Comparison of ENCODE assay signal across 9 mouse cellular contexts in the genomic region with DNA sequence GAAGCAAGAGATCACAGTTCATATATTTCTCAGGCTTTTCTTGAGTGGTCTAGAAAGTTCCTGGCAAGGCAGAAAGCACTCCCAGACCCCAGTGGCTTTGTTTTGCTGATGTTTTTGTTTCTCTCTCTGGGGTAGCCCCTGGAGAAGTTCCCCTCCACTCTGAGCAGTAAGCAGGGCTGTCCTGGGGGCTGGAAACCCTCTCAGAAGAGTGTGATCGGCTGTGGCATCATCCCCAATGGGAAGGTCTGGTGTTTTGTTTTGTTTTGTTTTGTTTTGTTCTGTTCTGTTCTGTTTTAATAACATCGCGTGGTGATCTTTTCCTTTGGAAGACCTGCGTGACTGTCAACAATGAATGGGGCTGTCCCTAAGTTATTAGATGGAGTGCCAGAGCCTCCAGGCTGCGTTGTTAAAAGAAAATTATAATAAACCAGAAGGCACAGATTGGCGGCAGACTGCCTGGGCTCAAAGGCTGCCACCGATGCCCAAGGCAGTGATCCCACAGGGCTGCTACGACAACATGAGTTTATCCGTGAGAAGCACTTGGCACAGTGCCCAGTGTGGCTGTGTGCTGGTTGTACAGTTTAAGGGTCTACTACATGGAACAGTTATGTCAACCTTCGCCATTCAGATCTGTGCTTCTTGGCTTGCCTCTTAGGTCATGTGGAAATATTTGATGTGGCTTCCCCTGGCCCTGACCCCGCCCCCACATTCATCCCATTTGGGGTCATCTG. TPM values are rescaled to one million over a fixed set of nuclear protein-coding genes. Genes with fewer than 3 reads are reported as not detected.
DNase-seq lines count a peak whose midpoint lies in the region; ATAC-seq and TF ChIP-seq lines count a peak whose summit lies in the region.
"Had no signal": no experiment of that assay in that cellular context is flagged by ENCODE, and none has a peak within 500 bp of the region (broad histone marks: within the 10 kb centered on the region; RNA-seq: fewer than 3 reads in every experiment).

No protein-coding gene starts in this region.

- no peaks in the 10 kb centered on the region for H3K36me3 ChIP-seq in forebrain, embryonic 11.5 days (ENCODE audit: control insufficient read depth, insufficient read depth, low read length)
- no peaks in the 10 kb centered on the region for H3K36me3 ChIP-seq in forebrain, embryonic 10.5 days (replicated peaks)
- H3K36me3 ChIP-seq in hindbrain, embryonic 12.5 days, result no peaks in the 10 kb centered on the region
- no peaks in the 10 kb centered on the region for H3K36me3 ChIP-seq in midbrain, embryonic 14.5 days (ENCODE audit: control insufficient read depth, insufficient read depth, low read length)
- H3K36me3 ChIP-seq: lung, embryonic 15.5 days had no signal

- H3K4me1 ChIP-seq in forebrain, embryonic 11.5 days (replicated peaks; ENCODE audit: control insufficient read depth, insufficient read depth, low read length), result peaks cover 1% of the 10 kb centered on the region; the same call in 1 of the 2 replicates
- H3K4me1 ChIP-seq in forebrain, embryonic 10.5 days, result peaks cover 25% of the 10 kb centered on the region
- H3K4me1 ChIP-seq in hindbrain, embryonic 12.5 days, result peaks cover 14% of the 10 kb centered on the region
- 0 out of 2 replicates have a peak, but pooled peaks cover 3% of the 10 kb centered on the region for H3K4me1 ChIP-seq in midbrain, embryonic 14.5 days (ENCODE audit: control insufficient read depth, insufficient read depth, low read length)

- peak; percentile 78 for DNase-seq in forebrain, embryonic 11.5 days (ENCODE audit: low spot score)
- no peak for DNase-seq in forebrain, embryonic 10.5 days (ENCODE audit: extremely low spot score, low spot score)
- DNase-seq in testis, postnatal 10 days (ENCODE audit: low spot score), result peak; percentile 64
- DNase-seq in testis, postnatal 14 days (ENCODE audit: low spot score), result no peak
- DNase-seq in midbrain, embryonic 14.5 days, result peak; percentile 91
- no peak for DNase-seq in frontal cortex, adult 2 months (ENCODE audit: extremely low spot score in 1 of 2, low spot score in 1 of 2)
- DNase-seq in left cerebral cortex, adult 2 months (ENCODE audit: extremely low spot score in 1 of 2, low spot score in 2 of 2), result no peak

- TF ChIP-seq CTCF in left cerebral cortex, adult 2 months (IDR thresholded peaks at IDR 0.05), result no peak

- no peaks in the 10 kb centered on the region for H3K27me3 ChIP-seq in forebrain, embryonic 11.5 days (ENCODE audit: control insufficient read depth, insufficient read depth, low read length)
- 0 out of 2 replicates have a peak, but pooled peaks cover 12% of the 10 kb centered on the region for H3K27me3 ChIP-seq in forebrain, embryonic 10.5 days (ENCODE audit: poor library complexity, severe bottlenecking)
- H3K27me3 ChIP-seq in hindbrain, embryonic 12.5 days, result peaks cover 11% of the 10 kb centered on the region; the same call in 1 of the 2 replicates
- H3K27me3 ChIP-seq in midbrain, embryonic 14.5 days (ENCODE audit: control insufficient read depth, insufficient read depth, low read length), result no peaks in the 10 kb centered on the region
- H3K27me3 ChIP-seq: lung, embryonic 15.5 days had no signal

- ATAC-seq in forebrain, embryonic 11.5 days (replicated peaks; ENCODE audit: low FRiP score), result peak; percentile 74
- peak; percentile 80 for ATAC-seq in hindbrain, embryonic 12.5 days (ENCODE audit: low FRiP score)
- ATAC-seq in midbrain, embryonic 14.5 days (ENCODE audit: low FRiP score, low TSS enrichment), result peak; percentile 90

- intact Hi-C loops in left cerebral cortex, adult 2 months (cut with DNase I), result no loop called here

- H3K4me3 ChIP-seq in forebrain, embryonic 11.5 days (ENCODE audit: low read depth, low read length), result no peak overlapping the region
- H3K4me3 ChIP-seq in forebrain, embryonic 10.5 days, result no peak overlapping the region
- no peak overlapping the region for H3K4me3 ChIP-seq in hindbrain, embryonic 12.5 days
- no peak overlapping the region for H3K4me3 ChIP-seq in midbrain, embryonic 14.5 days (replicated peaks; ENCODE audit: low read depth, low read length)
- H3K4me3 ChIP-seq in left cerebral cortex, adult 2 months, result no peak overlapping the region
- H3K4me3 ChIP-seq: lung, embryonic 15.5 days had no signal

- no peaks in the 10 kb centered on the region for H3K9me3 ChIP-seq in forebrain, embryonic 11.5 days (ENCODE audit: control insufficient read depth, low read length)
- H3K9me3 ChIP-seq in forebrain, embryonic 10.5 days, result no peaks in the 10 kb centered on the region
- no peaks in the 10 kb centered on the region for H3K9me3 ChIP-seq in hindbrain, embryonic 12.5 days (replicated peaks)
- no peaks in the 10 kb centered on the region for H3K9me3 ChIP-seq in midbrain, embryonic 14.5 days (ENCODE audit: control insufficient read depth, low read length)
- H3K9me3 ChIP-seq: lung, embryonic 15.5 days had no signal

- no peak overlapping the region for H3K9ac ChIP-seq in forebrain, embryonic 11.5 days (ENCODE audit: low read length)
- no peak overlapping the region for H3K9ac ChIP-seq in hindbrain, embryonic 12.5 days
- H3K9ac ChIP-seq in midbrain, embryonic 14.5 days (replicated peaks; ENCODE audit: low read length), result no peak overlapping the region
- H3K9ac ChIP-seq: lung, embryonic 15.5 days had no signal

- H3K27ac ChIP-seq in forebrain, embryonic 11.5 days (ENCODE audit: low read depth, low read length), result 0 out of 2 replicates have a peak overlapping the region, but pooled peaks have one; percentile 46
- no peak overlapping the region for H3K27ac ChIP-seq in forebrain, embryonic 10.5 days
- peak overlapping the region; percentile 53; the same call in 1 of the 2 replicates for H3K27ac ChIP-seq in hindbrain, embryonic 12.5 days
- no peak overlapping the region for H3K27ac ChIP-seq in midbrain, embryonic 14.5 days (replicated peaks; ENCODE audit: low read depth, low read length)
- no peak overlapping the region for H3K27ac ChIP-seq in left cerebral cortex, adult 2 months
- H3K27ac ChIP-seq: lung, embryonic 15.5 days had no signal

- WGBS in forebrain, embryonic 11.5 days, result 60% methylated on average over 11 of the region's 11 CpGs
- WGBS in forebrain, embryonic 10.5 days, result 74% methylated on average over 11 of the region's 11 CpGs
- WGBS in hindbrain, embryonic 12.5 days, result 42% methylated on average over 11 of the region's 11 CpGs
- 22% methylated on average over 11 of the region's 11 CpGs for WGBS in midbrain, embryonic 14.5 days

- H3K4me2 ChIP-seq in forebrain, embryonic 11.5 days (ENCODE audit: low read depth, low read length, severe bottlenecking), result no peak overlapping the region
- H3K4me2 ChIP-seq in hindbrain, embryonic 12.5 days (replicated peaks), result 0 out of 2 replicates have a peak overlapping the region, but pooled peaks have one; percentile 3
- peak overlapping the region; percentile 12; the same call in 1 of the 2 replicates for H3K4me2 ChIP-seq in midbrain, embryonic 14.5 days (ENCODE audit: low read length)
- H3K4me2 ChIP-seq: lung, embryonic 15.5 days had no signal

RNA-seq across cellular contexts. Expression of a gene that starts 56.5 kb away (rescaled TPM):
- 0.09 TPM in 1 of 2 replicates, not detected in the other for polyA plus RNA-seq in forebrain, embryonic 11.5 days (2014; fragmentation: Nextera tagmentation; extraction: Ambion mirVana)
- not detected in 2 replicates for polyA plus RNA-seq in forebrain, embryonic 10.5 days (2016; fragmentation: Nextera tagmentation; extraction: Ambion mirVana)
- polyA plus RNA-seq in hindbrain, embryonic 12.5 days (2016; fragmentation: Nextera tagmentation; extraction: Ambion mirVana), result 1.8 TPM in 2 replicates
- 0.51 and 0.83 TPM in 2 replicates for polyA plus RNA-seq in midbrain, embryonic 14.5 days (2014; fragmentation: Nextera tagmentation; extraction: Ambion mirVana)
- polyA plus RNA-seq in frontal cortex, adult 2 months (2012; rRNA removed), result 0.57 TPM in 1 of 2 replicates, not detected in the other
- under 1 TPM; 0.21 to 0.25 TPM for total RNA-seq in left cerebral cortex, adult 2 months (2021)

Comparison
In these comparisons a context has a peak if more than half of its experiments do, and no peak if none do; other contexts are left out.
1. DNase-seq: peak in forebrain, embryonic 11.5 days (single experiment), testis, postnatal 10 days (single experiment) and midbrain, embryonic 14.5 days (single experiment); none in forebrain, embryonic 10.5 days (single experiment), testis, postnatal 14 days (single experiment), frontal cortex, adult 2 months (0 of 2) and left cerebral cortex, adult 2 months (0 of 2).
2. H3K27ac ChIP-seq: peak in forebrain, embryonic 11.5 days (single experiment) and hindbrain, embryonic 12.5 days (single experiment); none in forebrain, embryonic 10.5 days (single experiment), midbrain, embryonic 14.5 days (single experiment) and left cerebral cortex, adult 2 months (single experiment).
3. Peak in every context shown above with its lines, with median percentiles within 50 percentile points of each other: ATAC-seq.